Mouse (Mus musculus): ENCODE measurements around the gene Atoh7.

Atoh7 gene

GRCm38 (mm10) chr10:63099941-63100562, 601 bp downstream of the Atoh7 start:
- DNase-seq: peak; percentile 78

DNA sequence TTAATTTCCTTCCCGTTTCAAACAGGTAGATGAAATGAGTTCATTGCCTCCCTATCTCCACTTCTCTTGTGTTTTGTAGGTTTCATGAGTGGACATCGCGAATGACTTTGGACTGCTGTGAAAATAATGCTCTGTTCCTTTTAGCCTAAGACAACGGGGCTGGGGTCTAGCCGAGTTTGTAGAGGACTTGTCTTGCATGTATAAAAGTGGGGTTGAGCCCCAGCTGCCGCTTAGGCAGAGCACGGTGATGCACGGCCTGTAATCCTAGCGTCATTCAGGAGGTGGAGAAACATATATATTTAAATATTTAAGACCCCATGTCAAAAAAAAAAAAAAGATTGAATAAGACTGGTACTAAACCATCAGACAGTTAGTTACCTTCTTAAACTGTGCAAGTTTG, 1.2 kb downstream of the Atoh7 start:
- DNase-seq: no peak

- no peak for DNase-seq
Measured at GRCm38 (mm10) chr10:63113027-63113604, 13.7 kb downstream of the Atoh7 start.

GRCm38 (mm10) chr10:63113716-63114360, 14.4 kb downstream of the Atoh7 start:
- DNase-seq: no peak

DNA sequence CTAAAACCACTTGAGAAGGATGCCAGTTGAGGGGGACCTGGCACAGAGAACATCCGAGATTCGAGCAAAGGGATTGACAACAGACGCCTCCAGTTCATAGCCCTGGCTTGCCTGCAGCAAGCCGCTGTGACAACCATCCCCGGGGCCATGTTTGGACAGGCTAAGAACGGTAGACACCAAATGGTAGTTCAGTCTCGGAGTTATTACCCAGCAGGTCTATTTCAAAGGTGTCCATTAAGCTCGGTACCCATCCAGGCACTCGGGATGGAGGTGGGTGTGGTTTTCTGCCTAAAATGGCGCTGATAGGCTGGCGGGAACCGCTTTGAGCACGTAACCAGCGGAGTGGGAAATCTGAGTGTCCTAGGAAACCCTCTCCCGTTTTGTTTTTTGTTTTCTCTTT, 16.4 kb downstream of the Atoh7 start:
- DNase-seq: no peak

DNA sequence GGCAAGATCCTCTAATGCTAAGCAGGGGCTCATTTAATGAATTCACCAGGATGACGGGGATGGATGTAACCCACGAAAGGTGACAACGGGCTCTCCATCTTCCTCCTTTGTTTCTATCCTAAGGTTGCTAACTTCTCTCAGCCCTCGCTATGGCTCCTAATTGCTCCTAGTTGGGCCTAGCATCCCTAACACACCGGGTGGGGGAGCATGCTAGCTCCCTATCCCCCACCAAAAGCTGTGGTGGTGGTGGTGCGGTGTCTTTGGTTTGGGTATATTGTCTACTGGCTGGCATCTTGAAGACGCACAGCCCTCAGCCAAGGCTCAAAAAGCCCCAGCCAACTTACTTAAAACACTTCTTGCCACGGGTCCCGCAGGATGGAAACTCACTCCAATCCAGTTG, 16.9 kb downstream of the Atoh7 start:
- no peak for DNase-seq

GRCm38 (mm10) chr10:63117583-63117982, 18.1 kb downstream of the Atoh7 start:
- DNase-seq: no peak

DNA sequence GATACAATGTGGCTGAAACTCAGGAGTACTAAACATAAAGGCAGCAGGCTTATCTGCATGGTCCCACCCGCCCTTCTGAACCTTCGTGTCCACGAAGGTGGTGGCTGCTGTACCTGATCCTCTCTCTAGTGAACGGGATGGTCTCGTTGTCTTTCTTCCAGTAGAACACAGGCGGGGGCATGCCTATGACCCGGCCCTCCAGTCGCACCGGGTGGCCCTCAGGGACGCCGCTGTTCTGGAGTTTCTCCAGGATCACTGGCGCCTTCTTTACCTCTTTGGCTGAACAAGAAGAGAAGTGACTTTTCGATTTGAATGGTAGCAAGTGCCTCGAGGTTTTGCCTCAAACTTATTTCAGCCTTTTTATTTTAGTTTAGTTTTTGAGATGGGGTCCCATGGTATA, 20.5 kb downstream of the Atoh7 start:
- DNase-seq: no peak

GRCm38 (mm10) chr10:63121961-63122360, 22.5 kb downstream of the Atoh7 start:
- no peak for DNase-seq

DNA sequence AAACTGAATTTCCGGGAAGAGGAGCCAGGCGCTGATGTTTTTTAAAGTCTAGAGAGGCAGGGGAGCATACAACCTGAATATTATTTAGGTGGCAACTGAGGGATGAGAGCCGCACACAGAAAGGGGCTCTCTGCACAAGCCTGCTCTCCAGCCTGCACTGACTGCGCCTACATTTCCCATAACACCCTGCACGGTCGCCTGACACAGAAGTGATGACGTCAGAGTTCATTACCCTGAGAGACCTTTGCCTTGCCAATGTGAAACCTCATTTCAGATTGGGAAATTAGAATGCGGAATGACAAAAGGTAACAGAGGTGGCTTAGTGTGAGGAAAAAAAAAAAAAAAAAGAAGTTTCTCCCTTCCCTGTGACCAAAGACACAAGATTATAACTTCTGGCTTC, 23.1 kb downstream of the Atoh7 start:
- no peak for DNase-seq

GRCm38 (mm10) chr10:63123141-63123540, 23.7 kb downstream of the Atoh7 start:
- no peak for DNase-seq

- DNase-seq: no peak
Measured at GRCm38 (mm10) chr10:63124016-63124415, 24.6 kb downstream of the Atoh7 start.

GRCm38 (mm10) chr10:63125343-63125742, 25.9 kb downstream of the Atoh7 start:
- DNase-seq: no peak

- no peak for DNase-seq
Measured at GRCm38 (mm10) chr10:63126116-63126515, 26.7 kb downstream of the Atoh7 start.

DNA sequence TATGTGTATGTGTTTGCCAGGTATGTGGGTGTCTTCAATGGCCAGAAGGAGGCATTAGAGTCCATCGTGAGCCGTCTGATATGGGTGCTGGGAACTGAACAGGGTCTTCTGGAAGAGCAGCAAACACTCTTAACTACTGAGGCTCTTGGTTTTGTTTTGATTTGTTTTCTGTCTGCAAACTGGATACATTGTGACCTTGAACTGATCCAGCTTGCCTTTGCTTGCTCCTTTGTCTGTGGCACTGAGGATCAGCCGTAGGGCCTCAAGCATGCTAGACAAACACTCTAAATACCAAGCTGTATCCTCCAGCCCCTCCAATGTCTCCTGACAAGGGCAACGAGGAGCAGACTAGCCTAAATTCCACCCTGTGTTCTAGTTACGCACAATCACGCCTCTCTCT, 27.7 kb downstream of the Atoh7 start:
- DNase-seq: no peak

GRCm38 (mm10) chr10:63128256-63128655, 28.8 kb downstream of the Atoh7 start:
- DNase-seq: peak; percentile 31

GRCm38 (mm10) chr10:63130500-63130899, 31.0 kb downstream of the Atoh7 start:
- no peak for DNase-seq

DNA sequence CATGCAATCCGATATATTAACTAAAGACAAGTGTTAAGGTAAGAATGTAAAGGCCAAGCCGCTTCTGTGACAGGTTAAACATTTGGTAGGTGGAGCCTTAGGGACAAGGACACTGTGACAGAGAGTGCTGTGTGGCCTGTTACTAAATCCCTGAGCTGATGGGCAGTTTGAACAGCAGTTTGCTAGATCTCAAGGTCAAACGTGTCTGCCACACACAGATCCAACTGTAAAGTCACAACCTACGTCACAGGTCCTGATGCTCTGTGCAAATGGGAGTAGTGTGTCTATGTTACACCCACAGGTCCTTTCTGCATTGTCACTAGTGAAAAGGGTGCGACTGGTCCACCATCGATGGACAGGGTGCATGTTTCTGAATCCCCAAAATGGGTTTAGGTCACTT, 32.9 kb downstream of the Atoh7 start:
- DNase-seq: no peak

DNA sequence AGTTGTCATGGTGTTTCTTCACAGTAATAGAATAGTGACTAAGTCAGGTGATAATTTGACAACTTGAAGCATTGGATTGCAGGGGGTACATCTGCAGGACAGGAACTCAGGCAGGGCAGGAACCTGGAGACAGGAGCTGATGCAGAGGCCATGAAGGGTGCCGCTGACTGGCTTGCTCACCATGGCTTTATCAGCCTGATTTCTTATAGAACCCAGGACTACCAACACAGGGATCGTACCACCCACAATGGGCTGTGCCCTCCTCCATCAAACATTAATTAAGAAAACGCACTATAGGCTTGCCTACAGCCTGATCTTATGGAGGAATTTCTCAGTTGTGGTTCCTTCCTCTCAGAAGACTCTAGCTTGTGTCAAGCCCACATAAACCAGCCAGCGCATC, 33.9 kb downstream of the Atoh7 start:
- DNase-seq: no peak

DNA sequence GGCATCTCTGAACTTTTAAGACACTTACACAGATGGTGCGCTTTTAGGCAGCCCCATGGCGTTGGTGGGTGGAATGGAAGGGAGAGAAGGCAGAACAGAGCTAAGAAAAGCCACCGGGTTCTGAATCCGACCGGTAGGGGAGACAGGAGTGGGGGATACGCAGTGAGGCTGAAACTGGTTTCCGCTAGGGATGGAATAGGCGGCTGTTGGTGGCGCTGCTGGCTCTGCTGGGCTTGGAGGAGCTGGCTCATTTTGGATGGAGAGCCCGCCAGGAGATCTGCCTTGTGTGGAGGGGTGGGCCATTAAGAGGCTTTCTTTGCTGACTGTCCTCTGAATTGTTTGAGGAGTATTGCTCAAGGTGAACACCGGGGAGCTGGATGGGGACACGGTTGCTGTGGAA, 36.2 kb downstream of the Atoh7 start:
- DNase-seq: no peak

DNA sequence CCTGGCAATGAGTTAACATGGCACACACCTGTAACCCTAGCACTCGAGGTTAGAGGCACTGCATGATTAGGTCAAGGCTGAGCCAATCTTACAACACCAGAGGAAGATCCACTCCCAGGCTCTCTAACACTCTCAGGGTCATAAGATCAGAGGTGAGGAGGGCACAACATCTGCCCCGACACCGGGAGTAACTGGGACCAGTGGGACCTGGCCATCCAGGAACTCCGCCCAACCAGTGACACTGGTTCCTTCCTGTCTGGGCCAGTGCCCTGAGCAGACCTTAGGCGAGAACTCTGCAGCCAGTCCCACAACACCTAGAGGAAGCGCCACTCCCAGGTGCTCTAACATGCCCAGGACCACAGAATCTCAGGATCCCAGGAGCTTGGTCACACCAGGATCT, 37.0 kb downstream of the Atoh7 start:
- DNase-seq: no peak

DNA sequence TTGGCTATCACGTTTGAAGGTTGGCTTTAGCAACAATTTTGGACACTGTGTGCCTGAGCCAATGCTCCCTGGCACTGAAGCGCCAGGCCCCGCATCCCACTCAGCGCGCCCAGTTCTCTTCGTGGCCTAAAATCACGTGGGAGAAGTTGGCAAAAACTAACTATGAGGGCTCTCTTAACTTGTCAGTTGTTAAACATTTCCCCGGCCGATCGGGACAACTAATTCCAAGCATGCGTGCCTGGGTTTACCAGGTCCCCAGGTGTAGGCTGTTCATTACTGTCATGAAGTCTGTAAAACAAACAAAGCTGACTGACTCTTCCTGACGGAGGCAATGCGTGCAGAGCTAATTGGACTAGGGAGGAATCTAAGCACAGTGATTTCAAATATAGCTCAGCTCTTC, 43.2 kb downstream of the Atoh7 start:
- DNase-seq: no peak
